Mouse (Mus musculus) limb, embryonic 12.5 days (tissue): ENCODE results near the gene Mthfd2. TPM values are rescaled to one million over a fixed set of nuclear protein-coding genes. Genes with fewer than 3 reads are reported as not detected.
A peak's percentile ranks its signal among the peaks of the same experiment; 100 is the strongest.

Experiments
- ATAC-seq: fragments of 200-750 bp; cut with Nextera tagmentation; 2 replicates; pipeline ENCODE4 v1.8.0; 2017; ENCODE audit warnings: low read depth, moderate TSS enrichment; ENCODE audit not compliant: insufficient number of reproducible peaks, insufficient read depth, low FRiP score, low TSS enrichment
- H3K27ac ChIP-seq: fragments of 300-500 bp; sonication (generic); 2 replicates; pipeline ENCODE4 v1.5.1; 2016; ENCODE audit warnings: mild to moderate bottlenecking, moderate library complexity
- H3K27me3 ChIP-seq: fragments of 300-500 bp; sonication (generic); 2 replicates; pipeline ENCODE4 v1.6.1; 2016; ENCODE audit warnings: mild to moderate bottlenecking, moderate library complexity
- H3K36me3 ChIP-seq: fragments of 300-500 bp; sonication (generic); 2 replicates; pipeline ENCODE4 v1.6.1; 2016; ENCODE audit warnings: mild to moderate bottlenecking, moderate library complexity
- H3K4me1 ChIP-seq: fragments of 300-500 bp; sonication (generic); replicated peaks from 2 replicates; pipeline ENCODE4 v1.6.1; 2016
- H3K4me2 ChIP-seq: fragments of 300-500 bp; sonication (generic); 2 replicates; pipeline ENCODE4 v1.6.1; 2016; ENCODE audit warnings: mild to moderate bottlenecking, moderate library complexity
- H3K4me3 ChIP-seq: fragments of 300-500 bp; sonication (generic); replicated peaks from 2 replicates; pipeline ENCODE4 v1.5.1; 2016; ENCODE audit warnings: mild to moderate bottlenecking
- H3K9ac ChIP-seq: fragments of 300-500 bp; sonication (generic); replicated peaks from 2 replicates; pipeline ENCODE4 v1.6.1; 2016; ENCODE audit warnings: mild to moderate bottlenecking, moderate library complexity
- H3K9me3 ChIP-seq: fragments of 300-500 bp; sonication (generic); 2 replicates; pipeline ENCODE4 v1.6.1; 2016; ENCODE audit warnings: mild to moderate bottlenecking, moderate library complexity
- WGBS: fragments of 180-500 bp; shearing (Covaris S2); methylation state at CpG from one replicate; pipeline ENCODE4 v1.1.7; 2016; 5-methylcytosine and 5-hydroxymethylcytosine counted together
- polyA plus RNA-seq: library from polyadenylated mRNA; unstranded; fragments of >200 nt; fragmentation: Nextera tagmentation; extraction: Ambion mirVana; gene quantifications from 2 replicates; pipeline ENCODE4 v1.2.1, GENCODE M21; 2016

Gene Mthfd2
- polyA plus RNA-seq, 1 experiment from 2014 or later: 43.2 TPM

- Histone ChIP-seq H3K36me3 (peaks cover 63% of the 10 kb centered on the region), H3K9ac (no peak overlapping the region), H3K4me3 (no peak overlapping the region), H3K4me1 (peaks cover 9% of the 10 kb centered on the region), H3K4me2 (no peak overlapping the region), H3K27ac (no peak overlapping the region), H3K9me3 (no peaks in the 10 kb centered on the region), H3K27me3 (no peaks in the 10 kb centered on the region)
- ATAC-seq: no peak
- WGBS: 92% methylated on average over 11 of the region's 11 CpGs
These were observed 14.5 kb downstream of the Mthfd2 start for GRCm38 (mm10) chr6:83311206-83311605.

DNA sequence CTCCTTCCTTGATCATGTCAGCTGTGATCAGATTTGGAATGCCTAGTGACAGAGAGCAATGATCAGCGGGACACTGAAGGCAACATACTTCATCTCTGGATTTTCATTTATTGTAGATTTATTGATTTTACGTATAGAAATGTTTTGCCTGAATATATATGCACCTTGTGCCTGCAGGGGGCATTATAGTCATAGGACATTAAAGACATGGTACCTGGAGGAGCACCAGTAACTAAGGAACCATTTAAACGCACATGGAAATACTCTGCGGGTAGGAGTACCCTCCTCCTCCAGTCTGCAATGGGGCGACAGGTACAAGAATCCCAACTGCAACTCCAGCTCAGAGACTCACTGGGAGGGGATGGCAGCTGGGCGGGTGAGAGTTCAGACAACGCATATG is 16.7 kb downstream of the Mthfd2 start:
- H3K4me1 ChIP-seq: no peaks in the 10 kb centered on the region
- H3K9me3 ChIP-seq: no peaks in the 10 kb centered on the region
- H3K9ac ChIP-seq: no peak overlapping the region
- no peak overlapping the region for H3K4me2 ChIP-seq
- H3K27ac ChIP-seq: no peak overlapping the region
- ATAC-seq: no peak
- peaks cover 82% of the 10 kb centered on the region for H3K36me3 ChIP-seq
- H3K27me3 ChIP-seq: no peaks in the 10 kb centered on the region
- 93% methylated on average over 7 of the region's 7 CpGs for WGBS
- no peak overlapping the region for H3K4me3 ChIP-seq

GRCm38 (mm10) chr6:83302264-83302663 is 23.4 kb downstream of the Mthfd2 start:
- no peak overlapping the region for H3K4me3 ChIP-seq
- no peaks in the 10 kb centered on the region for H3K9me3 ChIP-seq
- no peak overlapping the region for H3K4me2 ChIP-seq
- ATAC-seq: no peak
- H3K4me1 ChIP-seq: 0 out of 2 replicates have a peak, but pooled peaks cover 9% of the 10 kb centered on the region
- H3K9ac ChIP-seq: no peak overlapping the region
- H3K36me3 ChIP-seq: peaks cover 30% of the 10 kb centered on the region
- 64% methylated on average over 5 of the region's 5 CpGs for WGBS
- no peak overlapping the region for H3K27ac ChIP-seq
- H3K27me3 ChIP-seq: no peaks in the 10 kb centered on the region

GRCm38 (mm10) chr6:83301294-83301693 is 24.4 kb downstream of the Mthfd2 start:
- 0 out of 2 replicates have a peak, but pooled peaks cover 9% of the 10 kb centered on the region for H3K4me1 ChIP-seq
- H3K27ac ChIP-seq: no peak overlapping the region
- no peak for ATAC-seq
- H3K4me2 ChIP-seq: no peak overlapping the region
- no peak overlapping the region for H3K4me3 ChIP-seq
- peaks cover 20% of the 10 kb centered on the region for H3K36me3 ChIP-seq
- no peaks in the 10 kb centered on the region for H3K9me3 ChIP-seq
- H3K9ac ChIP-seq: no peak overlapping the region
- WGBS: 89% methylated on average over 2 of the region's 2 CpGs
- H3K27me3 ChIP-seq: no peaks in the 10 kb centered on the region

GRCm38 (mm10) chr6:83300447-83301229 is 25.1 kb downstream of the Mthfd2 start:
- ATAC-seq: no peak
- Histone ChIP-seq H3K9ac (no peak overlapping the region), H3K4me1 (0 out of 2 replicates have a peak, but pooled peaks cover 9% of the 10 kb centered on the region), H3K4me3 (no peak overlapping the region), H3K27me3 (no peaks in the 10 kb centered on the region), H3K9me3 (no peaks in the 10 kb centered on the region), H3K36me3 (peaks cover 14% of the 10 kb centered on the region), H3K4me2 (no peak overlapping the region), H3K27ac (no peak overlapping the region)
- WGBS: 90% methylated on average over 7 of the region's 7 CpGs

GRCm38 (mm10) chr6:83280256-83280955 is 45.3 kb downstream of the Mthfd2 start:
- WGBS: 73% methylated on average over 8 of the region's 8 CpGs

GRCm38 (mm10) chr6:83278881-83279280 is 46.8 kb downstream of the Mthfd2 start:
- ATAC-seq: no peak
- no peaks in the 10 kb centered on the region for H3K36me3 ChIP-seq
- H3K4me2 ChIP-seq: no peak overlapping the region
- WGBS: 27% methylated on average over 2 of the region's 2 CpGs
- H3K9me3 ChIP-seq: peaks cover 6% of the 10 kb centered on the region
- no peak overlapping the region for H3K9ac ChIP-seq
- no peak overlapping the region for H3K4me3 ChIP-seq
- no peaks in the 10 kb centered on the region; the same call in 1 of the 2 replicates for H3K27me3 ChIP-seq
- no peaks in the 10 kb centered on the region for H3K4me1 ChIP-seq
- H3K27ac ChIP-seq: no peak overlapping the region

More at GRCm38 (mm10) chr6:83280256-83280955, 45.3 kb downstream of the Mthfd2 start:
- no peak overlapping the region for H3K4me2 ChIP-seq
- H3K4me3 ChIP-seq: no peak overlapping the region
- no peaks in the 10 kb centered on the region for H3K4me1 ChIP-seq
- no peak for ATAC-seq
- no peak overlapping the region for H3K9ac ChIP-seq
- H3K36me3 ChIP-seq: no peaks in the 10 kb centered on the region
- H3K9me3 ChIP-seq: peaks cover 6% of the 10 kb centered on the region
- H3K27me3 ChIP-seq: no peaks in the 10 kb centered on the region; the same call in 1 of the 2 replicates
- no peak overlapping the region for H3K27ac ChIP-seq

DNA sequence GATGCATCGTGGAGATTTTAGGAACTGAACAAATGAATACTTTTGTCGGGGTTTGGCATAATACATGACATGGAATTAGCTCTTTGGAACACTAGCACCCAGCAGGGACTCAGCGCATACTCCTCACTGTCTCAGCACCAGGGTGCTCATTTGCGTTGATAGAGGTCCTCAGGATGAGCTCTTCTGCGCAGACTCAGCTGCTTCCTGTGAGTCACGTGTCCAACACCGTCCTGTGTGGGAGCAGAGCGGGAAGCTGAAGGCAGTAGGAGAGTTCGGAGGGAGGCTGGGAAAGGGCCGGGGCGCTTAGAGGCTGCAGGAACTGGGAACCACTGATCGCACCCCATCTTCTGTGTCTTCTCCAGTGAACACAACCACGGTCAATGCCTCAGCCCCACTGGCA is 48.6 kb downstream of the Mthfd2 start:
- WGBS: 74% methylated on average over 13 of the region's 13 CpGs
- ATAC-seq: no peak
- Histone ChIP-seq H3K9ac (no peak overlapping the region), H3K4me2 (no peak overlapping the region), H3K27ac (no peak overlapping the region), H3K4me1 (no peaks in the 10 kb centered on the region), H3K36me3 (no peaks in the 10 kb centered on the region), H3K9me3 (peaks cover 6% of the 10 kb centered on the region), H3K27me3 (no peaks in the 10 kb centered on the region; the same call in 1 of the 2 replicates), H3K4me3 (no peak overlapping the region)

DNA sequence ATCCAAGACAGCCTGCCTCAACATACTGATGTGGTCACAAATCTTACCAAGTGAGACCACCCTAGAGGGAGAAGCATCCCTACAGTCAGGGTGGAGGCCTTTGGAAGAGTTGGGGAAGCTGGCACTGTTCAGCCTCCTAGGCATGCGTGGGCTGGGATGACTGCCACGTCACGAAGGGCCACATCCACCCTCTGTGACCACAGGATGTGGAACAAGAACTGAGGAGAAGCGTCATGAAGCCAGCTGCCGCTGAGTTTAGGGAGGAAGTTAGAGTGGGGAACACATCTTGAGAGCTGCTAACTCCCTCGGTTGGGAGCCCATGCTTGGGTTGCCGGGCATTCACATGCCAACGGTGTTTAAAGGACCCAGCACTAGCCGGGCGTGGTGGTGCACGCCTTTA is 52.0 kb downstream of the Mthfd2 start:
- no peaks in the 10 kb centered on the region for H3K36me3 ChIP-seq
- 87% methylated on average over 11 of the region's 11 CpGs for WGBS
- no peak overlapping the region for H3K9ac ChIP-seq
- no peak for ATAC-seq
- no peak overlapping the region for H3K27ac ChIP-seq
- no peaks in the 10 kb centered on the region for H3K9me3 ChIP-seq
- H3K4me3 ChIP-seq: no peak overlapping the region
- H3K27me3 ChIP-seq: no peaks in the 10 kb centered on the region; the same call in 1 of the 2 replicates
- H3K4me2 ChIP-seq: no peak overlapping the region
- 0 out of 2 replicates have a peak, but pooled peaks cover under 1% of the 10 kb centered on the region for H3K4me1 ChIP-seq

DNA sequence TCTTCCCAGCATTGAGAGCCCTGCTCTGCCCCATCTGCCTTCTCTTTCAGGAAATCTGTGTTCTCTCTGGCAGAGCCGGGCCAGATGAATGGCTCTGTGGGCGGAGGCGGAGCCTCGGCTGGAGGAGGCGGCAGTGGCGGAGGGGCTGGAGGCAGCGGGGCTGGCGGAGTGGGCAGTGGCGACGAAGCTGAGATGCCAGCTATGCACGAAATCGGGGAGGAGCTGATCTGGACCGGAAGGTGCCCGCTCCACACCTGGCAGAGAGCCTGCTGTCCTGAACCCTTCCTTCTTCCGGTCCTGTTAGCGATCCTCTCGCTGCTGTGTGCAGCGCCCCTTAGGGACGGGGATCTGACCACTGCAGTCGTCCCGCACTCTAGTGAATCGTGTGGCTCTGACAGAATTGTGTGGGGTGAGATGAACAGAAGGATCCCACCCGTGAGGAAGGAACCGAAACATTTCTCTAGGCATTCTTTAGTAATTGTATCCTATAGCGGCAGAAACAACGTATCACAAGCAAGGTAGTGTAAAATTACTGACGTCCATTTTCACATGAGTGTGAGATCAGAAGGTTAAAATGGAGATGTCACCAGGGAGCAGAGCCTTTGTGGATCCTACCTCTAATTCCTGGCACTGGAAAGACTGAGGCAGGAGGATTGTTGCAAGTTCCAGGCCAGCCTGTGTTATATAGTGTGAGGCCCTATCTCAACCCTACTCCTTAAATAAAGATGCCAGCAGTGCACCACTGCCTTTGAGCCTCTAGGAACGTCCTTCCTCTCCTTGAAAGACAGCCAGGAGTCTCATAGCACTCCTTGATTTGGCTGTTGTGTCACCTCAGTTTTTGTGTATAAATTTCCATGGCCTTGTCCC is 57.3 kb downstream of the Mthfd2 start:
- 3% methylated on average over 28 of the region's 28 CpGs for WGBS
- Histone ChIP-seq H3K4me2 (peak overlapping the region; percentile 62), H3K9me3 (no peaks in the 10 kb centered on the region), H3K27ac (peak overlapping the region; percentile 64; the same call in 1 of the 2 replicates), H3K4me3 (peak overlapping the region; percentile 57), H3K27me3 (no peaks in the 10 kb centered on the region), H3K36me3 (no peaks in the 10 kb centered on the region), H3K4me1 (peaks cover 9% of the 10 kb centered on the region), H3K9ac (peak overlapping the region; percentile 61)
- peak; percentile 82 for ATAC-seq
